Comparison of ENCODE assay signal across 12 mouse cellular contexts in genomic region chr2:51206332-51206731, GRCm38 (mm10).
"Had no signal": no experiment of that assay in that cellular context is flagged by ENCODE, and none has a peak within 500 bp of the region (broad histone marks: within the 10 kb centered on the region; RNA-seq: fewer than 3 reads in every experiment).

No protein-coding gene starts in this region.

- DNase-seq: kidney, adult 11 months; kidney, adult 9 months; kidney, postnatal 14 days; left cerebral cortex, postnatal 4 days; liver; liver, embryonic 13.5 days; liver, postnatal 0 days; lung, postnatal 14 days; right cerebral cortex, postnatal 14 days; thymus, postnatal 36 days had no signal

- H3K4me2 ChIP-seq: liver, embryonic 13.5 days; lung, embryonic 15.5 days; midbrain, embryonic 15.5 days had no signal

- H3K4me1 ChIP-seq: liver, embryonic 13.5 days; lung, embryonic 15.5 days; midbrain, embryonic 15.5 days had no signal

- H3K9ac ChIP-seq: liver, embryonic 13.5 days; liver, postnatal 0 days; lung, embryonic 15.5 days; midbrain, embryonic 15.5 days had no signal

- H3K36me3 ChIP-seq: liver, embryonic 13.5 days; lung, embryonic 15.5 days; midbrain, embryonic 15.5 days had no signal

- H3K27ac ChIP-seq: liver, embryonic 13.5 days; midbrain, embryonic 15.5 days had no signal

- ATAC-seq: liver, postnatal 0 days; midbrain, embryonic 15.5 days had no signal

- H3K9me3 ChIP-seq: liver, embryonic 13.5 days; lung, embryonic 15.5 days; midbrain, embryonic 15.5 days had no signal

- H3K4me3 ChIP-seq: liver, embryonic 13.5 days; lung, embryonic 15.5 days; midbrain, embryonic 15.5 days had no signal

- H3K27me3 ChIP-seq: liver, embryonic 13.5 days; lung, embryonic 15.5 days; midbrain, embryonic 15.5 days had no signal
